Mouse (Mus musculus): ENCODE measurements at regions not wholly inside any gene's neighbourhood (a gene's known extent, or its start where the extent isn't known, plus 50 kb on each side); places are given as distances from the start of the nearest gene placed in this dataset.

DNA sequence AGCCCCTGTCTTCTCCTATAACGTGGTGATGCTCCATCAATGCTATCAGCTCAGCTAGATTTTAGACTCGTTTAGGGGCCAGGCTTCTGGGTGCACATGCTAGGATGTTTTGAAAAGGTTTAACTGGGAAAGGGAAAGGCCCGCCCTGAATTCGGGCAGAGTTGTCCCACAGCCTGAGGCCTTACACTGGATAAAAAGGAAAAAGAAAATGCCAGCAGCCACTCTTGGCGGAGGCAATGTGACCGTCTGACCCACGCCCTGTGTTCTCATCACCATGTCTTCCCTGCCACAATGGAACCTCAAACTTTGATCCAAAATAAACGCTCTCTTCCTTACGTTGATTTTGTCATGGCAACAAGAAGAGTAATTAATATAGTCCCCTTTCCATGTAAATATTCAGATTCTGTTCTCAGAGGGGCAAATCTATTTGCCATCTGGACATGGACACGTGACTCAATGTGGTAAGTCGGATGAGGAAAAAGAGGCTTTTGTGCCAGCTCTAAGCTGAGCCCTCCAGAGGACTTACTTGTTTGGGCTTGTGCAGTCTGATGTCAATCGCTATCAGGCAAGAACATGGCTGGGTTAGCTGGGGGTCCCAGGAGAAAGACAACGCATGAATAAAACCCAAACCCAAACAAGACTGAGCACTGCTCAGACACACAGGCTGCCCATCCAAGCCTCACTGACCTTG lies 253.4 kb upstream of the Hnrnpa3 start:
- intact Hi-C loops (cut with DNase I), result no loop called here

DNA sequence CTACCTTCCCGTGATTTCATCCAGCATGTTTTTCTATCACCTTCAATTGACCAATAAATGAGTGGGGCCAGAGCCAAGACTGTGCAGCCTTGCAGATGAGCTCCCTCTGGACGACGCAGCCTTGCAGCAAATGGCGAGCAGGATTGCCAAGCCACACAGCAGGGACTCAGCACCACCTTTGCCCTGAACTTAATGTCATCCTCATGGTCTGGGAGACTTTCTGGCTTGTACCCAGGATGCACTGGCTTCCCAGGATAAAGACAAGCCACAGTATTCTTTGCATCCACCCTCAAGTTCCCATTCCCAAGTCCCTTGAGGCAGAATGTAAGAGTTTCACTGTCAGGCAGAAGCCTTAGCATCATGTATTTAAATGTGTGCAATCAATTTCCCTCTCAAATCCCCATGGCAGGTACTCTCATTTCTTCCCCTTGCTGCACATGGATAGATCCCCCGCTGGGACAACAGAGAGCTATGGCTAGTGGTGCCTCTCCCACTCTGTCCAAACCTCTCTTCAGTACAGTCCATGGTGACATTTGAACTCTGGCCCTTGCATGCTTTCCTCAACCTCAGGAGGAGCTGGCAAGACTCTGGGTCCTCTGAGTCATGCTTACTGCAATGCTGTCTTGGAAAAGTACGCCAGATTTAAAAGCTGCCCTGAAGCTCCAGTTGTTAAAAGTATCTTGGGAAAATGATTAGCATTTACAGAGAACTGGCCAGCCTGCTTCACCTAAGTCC lies 252.2 kb upstream of the Hnrnpa3 start:
- intact Hi-C loops (cut with DNase I), result no loop called here

DNA sequence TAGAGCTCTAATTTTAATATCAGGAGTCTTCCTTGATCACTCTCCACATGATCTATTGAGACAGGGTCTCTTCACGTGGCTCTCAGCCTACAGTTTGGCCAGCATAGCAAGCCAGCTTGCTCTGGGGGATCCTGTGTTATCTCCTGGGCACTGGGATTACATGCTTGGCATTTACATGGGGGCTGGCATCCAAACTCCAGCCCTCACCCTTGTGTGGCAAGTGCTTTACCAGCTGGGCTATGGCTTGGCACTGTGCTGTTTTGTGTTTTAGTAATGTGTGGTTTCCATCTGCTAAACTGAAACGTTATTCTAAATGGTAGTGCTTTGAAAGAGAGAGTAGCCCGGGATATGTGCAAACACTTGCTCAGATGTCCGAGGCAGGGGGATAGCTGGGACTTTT lies 251.5 kb upstream of the Hnrnpa3 start:
- intact Hi-C loops (cut with DNase I), result no loop called here

DNA sequence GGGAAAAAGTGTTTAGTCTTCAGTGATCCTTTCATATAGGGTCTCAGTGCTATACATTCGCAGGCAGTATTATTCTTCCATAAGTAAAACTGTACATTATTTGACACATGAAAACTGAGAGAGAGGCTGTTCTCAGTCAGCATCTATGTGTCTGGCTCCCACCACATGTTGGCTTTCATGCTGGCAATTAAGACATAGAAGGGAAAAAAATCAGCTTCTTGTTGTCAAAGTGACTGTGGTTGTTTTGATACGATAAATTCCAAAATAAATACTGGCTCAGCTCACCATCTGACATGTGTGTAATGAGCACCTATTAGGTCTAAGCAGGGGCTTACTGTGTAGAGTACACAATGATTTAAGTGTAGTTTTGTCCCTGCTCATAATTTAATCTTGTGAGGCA lies 251.0 kb upstream of the Hnrnpa3 start:
- intact Hi-C loops (cut with DNase I), result no loop called here

DNA sequence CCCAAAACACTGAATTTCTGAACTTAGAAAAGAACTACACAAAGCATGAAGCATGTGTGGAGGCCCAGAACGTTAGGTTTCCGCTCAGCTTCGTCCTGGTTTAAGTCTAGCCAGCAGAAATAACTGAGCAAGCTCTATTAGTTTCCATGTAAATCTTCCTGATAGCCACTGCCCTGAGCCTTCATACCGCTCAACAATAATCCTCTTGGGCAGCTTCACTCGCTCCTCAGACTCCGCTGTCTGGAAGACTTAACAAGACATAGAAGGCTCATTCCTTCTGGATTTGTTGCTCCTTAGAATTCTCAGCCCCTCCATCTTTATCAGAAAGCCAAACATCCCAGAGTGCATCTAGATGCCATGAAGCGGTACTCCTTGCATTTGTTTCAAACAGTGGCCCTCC lies 249.3 kb upstream of the Hnrnpa3 start:
- intact Hi-C loops (cut with DNase I), result no loop called here

DNA sequence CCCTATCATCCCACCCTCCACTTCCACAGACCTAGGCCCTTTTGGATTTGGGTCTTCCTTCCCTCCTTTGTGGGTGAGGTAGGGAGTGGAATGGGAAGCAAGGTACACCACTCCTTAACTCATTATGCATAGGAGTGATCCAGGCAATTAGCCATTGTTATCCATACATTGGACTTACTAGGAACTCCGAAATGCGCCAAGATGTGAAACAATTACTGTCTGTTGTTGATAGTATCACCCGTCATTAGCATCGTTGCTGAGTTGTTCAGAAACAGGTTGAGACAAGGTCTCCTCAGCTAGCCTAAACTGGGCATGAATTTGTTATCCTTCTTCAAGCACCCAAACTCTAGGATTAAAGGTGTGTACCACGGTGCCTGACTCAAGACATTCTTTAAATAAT lies 246.3 kb upstream of the Hnrnpa3 start:
- intact Hi-C loops (cut with DNase I), result no loop called here

DNA sequence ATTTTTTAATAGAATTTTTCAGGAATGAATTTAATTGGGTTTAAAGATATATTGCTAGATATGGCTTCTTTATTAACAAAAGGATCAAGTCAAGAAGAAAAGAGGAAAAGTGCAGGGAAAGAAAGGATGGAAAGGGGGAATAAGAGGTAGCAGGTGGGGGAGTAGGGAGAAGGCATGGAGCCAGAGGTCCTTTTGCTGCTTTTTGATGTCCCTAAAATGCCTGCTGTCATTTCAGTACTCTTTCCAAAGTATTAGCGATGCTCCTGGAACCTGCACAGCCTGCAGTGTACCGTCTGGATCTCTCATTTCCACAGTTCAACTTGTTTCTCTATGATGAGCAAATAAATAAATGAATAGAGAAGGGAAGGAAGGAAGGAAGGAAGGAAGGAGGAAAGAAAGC lies 240.4 kb upstream of the Hnrnpa3 start:
- intact Hi-C loops (cut with DNase I), result no loop called here

DNA sequence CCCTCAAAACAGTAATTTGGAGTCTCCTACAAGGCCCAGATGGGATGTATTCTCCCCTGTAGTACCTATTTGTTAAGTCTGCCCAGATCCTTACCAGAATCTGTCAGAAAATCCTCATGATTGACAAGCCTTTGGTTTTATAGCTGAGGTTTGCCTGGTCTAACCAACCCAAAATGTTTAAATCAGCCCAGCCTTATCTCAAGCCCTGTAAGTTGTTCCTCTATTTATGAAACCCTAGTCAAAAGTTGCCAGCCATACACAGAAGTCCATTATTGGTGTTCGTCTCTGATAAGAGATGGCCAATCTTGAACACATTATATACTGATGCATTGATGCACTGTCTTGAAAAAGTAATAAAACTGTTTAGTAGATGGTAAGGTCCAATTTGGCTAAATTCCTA lies 239.9 kb upstream of the Hnrnpa3 start:
- intact Hi-C loops (cut with DNase I), result no loop called here

DNA sequence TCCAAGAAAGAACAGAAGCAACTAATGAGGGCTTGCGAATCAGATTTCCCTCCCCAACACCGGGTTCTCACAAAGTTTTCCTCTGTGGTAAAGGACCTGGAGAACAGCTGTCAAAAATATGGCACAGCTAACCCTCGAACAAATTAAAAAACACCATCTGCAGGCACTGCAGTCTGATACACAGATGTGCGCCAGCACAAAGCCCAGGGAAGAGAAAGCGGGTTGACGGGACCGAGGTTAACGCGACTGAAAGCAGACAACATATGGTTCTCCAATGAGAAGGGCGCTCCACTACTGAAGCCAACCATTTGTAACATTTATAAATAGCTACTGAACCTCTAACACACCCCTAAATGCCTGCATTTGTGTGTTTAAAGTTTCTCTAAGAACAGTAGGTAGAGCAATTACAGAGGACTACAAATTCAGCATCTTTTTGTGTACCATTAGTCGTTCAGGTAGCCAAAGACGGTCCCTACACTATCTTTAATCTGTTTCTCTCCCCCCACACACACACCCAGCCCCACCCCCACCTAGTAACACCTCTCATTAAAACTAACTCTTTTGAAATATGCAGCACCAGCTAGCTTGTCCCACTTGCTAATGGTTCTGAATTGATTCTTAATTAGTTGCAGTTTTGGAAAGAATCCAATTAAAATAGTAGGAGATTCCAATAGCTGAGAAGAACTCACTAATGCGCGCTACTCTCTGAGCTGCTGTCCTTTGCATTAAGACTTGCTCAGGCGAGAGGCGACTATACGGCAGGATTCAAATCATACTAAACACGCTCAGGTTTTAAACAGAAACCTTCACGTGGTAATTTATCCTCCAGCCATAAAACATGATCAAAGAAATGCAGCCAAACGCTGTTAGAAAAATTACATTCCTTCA lies 236.0 kb upstream of the Hnrnpa3 start:
- intact Hi-C loops (cut with DNase I), result no loop called here

DNA sequence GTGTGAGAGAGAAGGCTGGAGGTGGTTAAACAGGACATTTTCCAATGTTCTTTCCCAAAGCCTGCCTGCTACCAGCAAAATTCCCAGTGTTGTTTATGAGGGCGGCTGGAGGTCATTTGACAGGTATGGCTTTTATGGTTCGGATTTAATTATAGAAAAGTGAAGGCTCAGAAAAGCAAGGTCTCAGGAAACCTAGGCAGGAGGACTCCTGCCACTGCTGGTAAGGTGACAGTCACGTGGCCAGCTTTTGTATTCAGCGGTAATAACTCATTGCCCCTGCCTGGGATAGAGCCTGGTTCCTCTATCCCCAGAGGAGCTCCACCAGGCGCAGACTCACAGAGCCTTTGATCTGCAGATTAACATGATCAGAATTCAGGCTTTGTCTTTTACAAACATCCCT lies 235.2 kb upstream of the Hnrnpa3 start:
- intact Hi-C loops (cut with DNase I), result no loop called here

DNA sequence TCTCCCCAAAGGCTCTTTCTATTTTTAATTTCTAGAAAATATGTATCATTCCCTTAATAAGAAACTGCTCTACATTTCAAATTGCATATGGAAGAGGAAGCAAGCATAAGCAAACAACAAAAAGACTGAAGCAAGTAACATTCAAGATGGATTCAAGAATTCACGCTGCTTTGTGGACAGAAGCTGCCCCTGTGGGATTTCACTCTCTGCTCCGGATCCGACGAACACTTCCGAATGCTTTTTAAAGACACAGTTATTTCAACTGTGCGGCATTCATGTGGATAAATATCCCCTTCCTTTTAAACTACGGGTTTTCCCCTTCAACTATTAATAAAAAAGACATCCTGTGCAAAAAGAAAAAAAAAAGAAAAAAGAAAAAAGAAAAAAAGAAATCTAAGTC lies 234.7 kb upstream of the Hnrnpa3 start:
- intact Hi-C loops (cut with DNase I), result no loop called here

DNA sequence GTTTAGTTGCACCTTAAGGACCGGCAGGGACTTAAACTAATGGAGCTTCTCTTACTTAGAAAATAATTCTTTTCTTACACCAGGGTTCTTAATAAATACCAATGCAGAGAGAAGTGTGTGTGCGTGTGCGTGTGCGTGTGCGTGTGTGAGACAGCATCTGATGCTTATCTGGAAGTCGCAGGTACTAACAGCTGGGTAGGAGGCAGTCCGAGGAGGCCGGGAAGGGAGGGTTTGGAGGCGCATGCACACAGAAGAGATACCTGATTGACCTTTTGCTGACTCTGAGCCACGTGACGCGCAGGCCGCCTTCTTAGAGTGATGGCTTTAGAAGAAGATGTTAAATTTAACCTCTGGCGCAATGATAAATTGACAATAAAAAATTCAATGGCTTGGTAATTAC lies 234.2 kb upstream of the Hnrnpa3 start:
- intact Hi-C loops (cut with DNase I), result no loop called here

DNA sequence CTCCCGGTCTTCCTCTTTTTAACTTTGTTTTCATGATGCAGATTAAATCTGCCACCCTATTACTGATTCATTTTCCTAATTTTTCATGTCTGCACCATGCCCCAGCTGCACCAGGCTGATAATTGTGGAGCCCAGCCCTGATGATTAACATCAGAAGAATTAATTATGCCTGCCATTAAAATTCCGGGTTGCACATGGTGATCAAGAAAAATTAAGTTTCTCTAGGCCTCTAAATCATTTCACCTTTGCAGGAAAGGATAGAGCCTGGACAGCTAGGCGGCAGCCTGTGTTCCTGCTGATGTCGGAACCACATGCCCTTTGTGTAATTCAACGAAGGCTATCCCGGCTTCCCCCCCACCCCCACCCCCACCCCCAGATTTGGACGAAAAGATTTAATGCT lies 233.7 kb upstream of the Hnrnpa3 start:
- intact Hi-C loops (cut with DNase I), result no loop called here

DNA sequence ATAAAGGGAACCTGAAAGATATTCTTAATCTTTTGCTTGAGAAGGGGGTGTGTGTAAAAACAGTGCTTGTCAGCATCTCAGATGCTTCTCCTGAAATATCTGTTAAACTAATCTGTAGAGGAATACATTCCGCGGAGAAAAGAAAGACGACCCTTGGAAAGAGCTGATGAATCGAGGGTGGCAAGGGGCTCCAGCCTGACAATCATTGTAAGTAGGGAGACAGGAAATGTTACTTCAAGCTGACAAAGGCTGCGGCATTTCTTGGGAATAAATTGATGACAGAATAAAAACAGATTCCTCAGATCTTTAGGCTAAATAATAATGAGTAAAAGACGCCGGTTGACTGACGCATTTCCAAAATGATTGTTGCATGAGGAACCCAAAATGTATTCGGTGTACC lies 233.3 kb upstream of the Hnrnpa3 start:
- intact Hi-C loops (cut with DNase I), result no loop called here

DNA sequence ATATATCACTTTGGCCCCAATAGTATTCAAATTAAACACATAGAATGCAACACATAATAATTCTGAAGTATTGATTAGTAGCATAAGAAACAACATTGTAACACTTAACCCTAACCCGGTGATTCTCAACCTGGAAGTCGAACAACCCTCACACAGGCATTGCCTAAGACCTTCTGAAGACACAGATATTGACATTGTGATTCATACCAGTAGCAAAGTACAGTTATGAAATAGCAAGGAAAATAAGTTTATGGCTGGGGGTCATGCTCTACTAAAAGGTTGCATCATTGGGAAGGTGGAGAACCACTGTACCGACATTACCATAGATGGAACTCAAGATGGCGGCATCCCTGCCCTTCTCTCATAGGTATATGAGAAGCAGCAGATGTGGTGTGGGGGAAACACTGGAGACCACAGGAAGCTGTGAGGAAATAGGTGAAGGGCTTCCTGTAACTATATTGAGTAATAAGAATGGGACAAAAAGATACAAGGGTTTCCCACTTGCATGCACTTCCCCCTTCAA lies 231.1 kb upstream of the Hnrnpa3 start:
- intact Hi-C loops (cut with DNase I), result no loop called here

DNA sequence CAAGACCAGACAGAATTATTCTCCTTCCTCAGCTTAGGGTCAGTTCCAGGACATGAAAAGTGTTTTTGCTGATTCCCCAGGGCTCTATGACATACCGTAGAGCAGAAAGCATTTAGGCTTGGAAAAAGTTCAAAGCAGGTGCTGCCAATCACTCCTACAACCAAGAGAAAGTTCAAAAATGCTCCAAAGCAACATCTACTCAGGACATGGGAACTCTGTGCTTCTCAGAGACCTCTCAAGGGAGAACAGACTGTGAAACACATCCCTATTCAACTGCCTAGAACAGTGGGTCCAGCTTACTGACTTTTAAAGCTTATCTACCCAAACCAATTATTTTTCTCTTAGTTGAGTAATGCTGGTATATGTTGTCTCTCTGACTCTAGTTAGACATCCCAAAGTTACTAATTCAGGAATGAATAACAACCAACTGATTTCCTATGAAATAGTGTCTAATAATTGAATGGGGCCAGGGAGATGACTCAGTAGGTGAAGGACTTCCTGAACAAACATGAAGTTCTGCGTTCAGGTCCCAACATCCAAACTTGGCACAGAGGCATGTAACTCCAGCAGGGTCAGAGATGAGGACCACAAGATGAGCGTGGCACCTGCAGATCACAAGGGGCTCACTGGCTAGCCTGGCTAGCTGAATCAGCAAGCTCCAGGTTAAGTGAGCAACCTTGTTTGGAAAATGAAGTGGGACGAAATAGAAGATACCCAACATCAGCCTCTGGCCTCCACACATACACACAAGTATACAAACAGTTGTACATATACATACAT lies 228.7 kb upstream of the Hnrnpa3 start:
- intact Hi-C loops (cut with DNase I), result no loop called here

DNA sequence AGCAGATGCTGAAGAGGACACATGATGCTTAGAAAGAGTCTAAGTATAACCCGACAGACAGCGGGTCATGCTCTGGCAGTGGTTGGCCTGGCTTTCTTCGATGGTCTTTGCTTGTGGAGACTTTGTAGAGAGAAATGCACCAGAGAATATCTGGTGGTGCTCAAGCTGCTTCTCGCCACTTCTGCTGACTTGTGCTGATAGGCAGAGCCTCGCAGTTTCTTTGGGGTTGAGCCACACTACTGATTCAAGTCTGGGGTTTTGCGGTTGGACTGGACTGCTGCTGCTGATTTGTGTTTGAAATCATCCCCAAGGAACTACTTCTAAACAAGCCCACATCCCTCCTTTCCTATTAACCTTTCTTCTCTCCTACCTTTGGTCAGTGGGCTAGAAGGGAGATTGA lies 227.1 kb upstream of the Hnrnpa3 start:
- intact Hi-C loops (cut with DNase I), result no loop called here

DNA sequence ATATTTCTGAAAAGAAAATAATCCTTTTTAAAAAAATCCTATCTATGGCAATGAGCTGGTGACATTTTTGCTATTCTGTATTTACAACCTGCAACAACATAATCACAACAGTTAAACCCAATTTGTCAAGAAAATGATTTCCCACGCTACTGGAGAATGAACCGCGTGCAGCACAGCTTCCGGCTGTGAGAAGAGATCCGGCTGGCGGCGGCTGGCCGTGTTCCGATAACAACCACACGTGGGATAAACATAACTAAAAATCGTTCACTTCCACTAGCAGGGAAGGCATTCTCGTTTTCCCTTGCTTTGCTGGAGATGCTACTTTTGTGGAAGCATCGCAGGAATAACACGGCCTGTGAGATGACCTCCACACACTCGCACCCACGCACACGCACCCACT lies 224.5 kb upstream of the Hnrnpa3 start:
- intact Hi-C loops (cut with DNase I), result no loop called here

DNA sequence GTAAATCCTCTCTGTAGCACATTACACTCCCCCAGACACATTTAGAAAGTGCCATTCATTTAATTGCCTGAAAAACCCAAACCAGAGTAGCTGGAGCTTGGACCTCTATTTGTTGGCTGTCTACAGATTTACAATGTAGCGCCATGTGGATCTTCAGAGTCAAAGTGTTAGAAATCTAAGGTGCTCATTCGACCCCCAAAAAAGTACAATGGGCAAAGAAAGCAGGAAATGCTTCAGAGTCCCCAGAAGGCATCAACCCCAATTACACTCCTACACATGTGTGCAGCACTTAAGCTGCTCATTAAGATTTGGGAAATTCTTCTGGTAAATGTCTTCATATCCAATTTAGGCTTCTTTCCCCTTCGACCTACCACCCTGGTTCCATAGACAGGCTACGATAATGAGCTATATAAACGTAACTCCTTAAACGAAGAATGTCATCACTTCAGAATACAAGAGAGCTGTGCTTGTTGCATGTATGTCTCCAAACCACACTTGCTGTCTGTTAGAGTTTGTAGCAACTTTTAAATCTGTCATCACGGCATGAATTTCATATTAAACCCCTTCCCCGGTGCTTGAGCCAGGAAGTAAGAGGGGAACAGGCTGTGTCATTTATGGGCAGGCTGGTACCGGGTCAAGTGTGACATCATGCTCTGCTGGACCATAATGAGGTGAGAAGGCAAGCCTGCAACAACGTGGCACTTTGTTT lies 219.4 kb upstream of the Hnrnpa3 start:
- intact Hi-C loops (cut with DNase I), result no loop called here

DNA sequence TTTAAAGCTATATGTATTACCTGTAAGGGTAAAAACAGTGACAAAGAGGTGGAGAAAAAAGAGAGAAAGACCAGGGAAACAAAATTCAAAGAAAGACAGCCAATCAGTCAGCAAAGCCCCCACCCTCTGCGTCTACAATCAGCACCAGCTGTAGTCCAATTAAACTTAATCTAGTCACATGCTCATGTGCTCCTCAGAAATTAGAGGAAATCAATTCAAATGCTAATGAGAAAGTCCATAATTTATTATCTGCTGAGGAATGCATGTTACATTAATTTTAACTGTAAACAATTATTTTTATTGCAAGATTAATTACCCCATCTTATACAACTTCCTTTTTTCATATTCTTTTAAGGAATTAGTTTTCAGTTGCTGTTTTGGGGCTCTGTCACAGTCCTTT lies 216.4 kb upstream of the Hnrnpa3 start:
- intact Hi-C loops (cut with DNase I), result no loop called here

DNA sequence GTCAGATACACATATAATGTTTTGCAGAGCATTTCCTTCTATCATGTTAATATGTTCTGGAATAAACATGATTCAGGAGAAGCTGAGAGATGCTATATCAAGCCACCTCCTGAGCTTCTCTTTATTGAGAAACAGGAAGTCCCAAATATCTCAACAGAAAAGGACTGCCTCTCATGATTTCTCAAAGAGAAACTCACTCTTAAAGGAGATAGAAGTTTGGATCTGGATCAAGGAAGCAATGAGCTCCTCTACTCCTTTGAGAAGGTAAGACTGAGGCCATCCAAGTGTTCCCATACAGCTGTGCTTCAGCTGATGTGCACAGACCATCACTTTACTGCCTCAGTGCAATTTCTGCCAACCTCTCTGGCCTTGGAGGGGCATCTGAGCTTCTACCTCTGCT lies 213.9 kb upstream of the Hnrnpa3 start:
- intact Hi-C loops (cut with DNase I), result no loop called here
